ENCODE assay signal across 16 mouse cellular contexts in genomic region chr16:58349802-58350201, GRCm38 (mm10). TPM values are rescaled to one million over a fixed set of nuclear protein-coding genes. Genes with fewer than 3 reads are reported as not detected.
DNase-seq lines count a peak whose midpoint lies in the region; ATAC-seq and TF ChIP-seq lines count a peak whose summit lies in the region.
"Had no signal": no experiment of that assay in that cellular context is flagged by ENCODE, and none has a peak within 500 bp of the region (broad histone marks: within the 10 kb centered on the region; RNA-seq: fewer than 3 reads in every experiment).

No protein-coding gene starts in this region.

- no peak for DNase-seq in heart, postnatal 36 days
- DNase-seq in 3T3-L1 (ENCODE audit: low read depth, low spot score): peak; percentile 71
- peak; percentile 53 for DNase-seq in Muller cell, postnatal 12 days (ENCODE audit: inconsistent ontology term)
- DNase-seq in embryonic facial prominence, embryonic 14.5 days (ENCODE audit: low spot score): peak; percentile 15
- DNase-seq in frontal cortex, postnatal 36 days (ENCODE audit: low spot score in 2 of 2): no peak
- DNase-seq in cerebellum, adult 2 months: no peak
- no peak for DNase-seq in kidney, postnatal 10 days
- DNase-seq: cerebellum, adult 9-11 months; kidney, adult 8-10 months; lung, postnatal 10 days; right cerebral cortex, postnatal 25 days had no signal

- 18% methylated on average over 2 of the region's 2 CpGs for WGBS in heart, embryonic 13.5 days
- 15% methylated on average over 2 of the region's 2 CpGs for WGBS in embryonic facial prominence, embryonic 14.5 days
- WGBS in cerebellum, adult 2 months: 52% methylated on average over 2 of the region's 2 CpGs

- H3K27me3 ChIP-seq in heart, embryonic 13.5 days (replicated peaks): no peaks in the 10 kb centered on the region
- no peaks in the 10 kb centered on the region for H3K27me3 ChIP-seq in embryonic facial prominence, embryonic 14.5 days (replicated peaks; ENCODE audit: control insufficient read depth, insufficient read depth, low read length)
- no peaks in the 10 kb centered on the region for H3K27me3 ChIP-seq in cerebellum, adult 2 months (ENCODE audit: control insufficient read depth, insufficient read depth, low read length)
- H3K27me3 ChIP-seq: hindbrain, embryonic 15.5 days; midbrain, embryonic 12.5 days; Patski had no signal

- H3K36me3 ChIP-seq in heart, embryonic 13.5 days: no peaks in the 10 kb centered on the region
- H3K36me3 ChIP-seq in embryonic facial prominence, embryonic 14.5 days (ENCODE audit: control insufficient read depth, insufficient read depth, low read length): no peaks in the 10 kb centered on the region
- H3K36me3 ChIP-seq: hindbrain, embryonic 15.5 days; midbrain, embryonic 12.5 days had no signal

- peaks cover 20% of the 10 kb centered on the region for H3K4me1 ChIP-seq in heart, embryonic 13.5 days
- peaks cover 19% of the 10 kb centered on the region for H3K4me1 ChIP-seq in embryonic facial prominence, embryonic 14.5 days (ENCODE audit: control insufficient read depth, insufficient read depth, low read length)
- H3K4me1 ChIP-seq in cerebellum, adult 2 months (ENCODE audit: control insufficient read depth, insufficient read depth, low read length): no peaks in the 10 kb centered on the region
- H3K4me1 ChIP-seq: hindbrain, embryonic 15.5 days; midbrain, embryonic 12.5 days had no signal

- H3K9me3 ChIP-seq in heart, embryonic 13.5 days: no peaks in the 10 kb centered on the region
- no peaks in the 10 kb centered on the region for H3K9me3 ChIP-seq in embryonic facial prominence, embryonic 14.5 days (ENCODE audit: control insufficient read depth, low read length)
- H3K9me3 ChIP-seq: hindbrain, embryonic 15.5 days; midbrain, embryonic 12.5 days had no signal

- intact Hi-C loops in heart, postnatal 36 days (cut with DNase I): no loop called here

- H3K9ac ChIP-seq in heart, embryonic 13.5 days: no peak overlapping the region
- H3K9ac ChIP-seq in embryonic facial prominence, embryonic 14.5 days (ENCODE audit: low read depth, low read length): no peak overlapping the region
- H3K9ac ChIP-seq: hindbrain, embryonic 15.5 days; liver, embryonic 14.5 days; midbrain, embryonic 12.5 days had no signal

- TF ChIP-seq CTCF in cerebellum, adult 2 months (IDR thresholded peaks at IDR 0.05; ENCODE audit: borderline replicate concordance, insufficient read depth, low read depth, low read length): no peak

- peak overlapping the region; percentile 41 for H3K4me2 ChIP-seq in heart, embryonic 13.5 days
- peak overlapping the region; percentile 2; the same call in 1 of the 2 replicates for H3K4me2 ChIP-seq in embryonic facial prominence, embryonic 14.5 days (ENCODE audit: low read depth, low read length)
- H3K4me2 ChIP-seq: hindbrain, embryonic 15.5 days; midbrain, embryonic 12.5 days had no signal

- peak overlapping the region; percentile 58 for H3K27ac ChIP-seq in heart, embryonic 13.5 days (replicated peaks)
- H3K27ac ChIP-seq in embryonic facial prominence, embryonic 14.5 days (replicated peaks; ENCODE audit: low read depth, low read length): peak overlapping the region; percentile 46; the same call in 1 of the 2 replicates
- H3K27ac ChIP-seq in cerebellum, adult 2 months (ENCODE audit: insufficient read depth, low read length): no peak overlapping the region
- H3K27ac ChIP-seq: hindbrain, embryonic 15.5 days; liver, embryonic 14.5 days; midbrain, embryonic 12.5 days had no signal

- ATAC-seq in heart, embryonic 13.5 days (ENCODE audit: extremely low read depth, insufficient number of reproducible peaks, low FRiP score, low TSS enrichment): no peak
- ATAC-seq in embryonic facial prominence, embryonic 14.5 days (ENCODE audit: low read depth): no peak
- ATAC-seq: Patski had no signal

- no peak overlapping the region for H3K4me3 ChIP-seq in heart, embryonic 13.5 days
- H3K4me3 ChIP-seq in embryonic facial prominence, embryonic 14.5 days (ENCODE audit: low read depth, low read length): no peak overlapping the region
- no peak overlapping the region for H3K4me3 ChIP-seq in cerebellum, adult 2 months (replicated peaks; ENCODE audit: insufficient read depth, low read depth, low read length)
- H3K4me3 ChIP-seq: hindbrain, embryonic 15.5 days; midbrain, embryonic 12.5 days had no signal

- TF ChIP-seq POLR2A in cerebellum, adult 2 months (IDR thresholded peaks at IDR 0.05; ENCODE audit: borderline replicate concordance, insufficient read depth, low read length): no peak

RNA-seq across cellular contexts. Expression of gene Dcbld2, which starts 58.4 kb away (rescaled TPM):
- polyA plus RNA-seq in heart, embryonic 13.5 days (2015; fragmentation: Nextera tagmentation; extraction: Ambion mirVana): 8.0 and 8.5 TPM in 2 replicates
- 10 to 100 TPM; 14.3 to 17.6 TPM for total RNA-seq in heart, postnatal 36 days (2021)
- 7.9 and 9.2 TPM in 2 replicates for polyA plus RNA-seq in embryonic facial prominence, embryonic 14.5 days (2014; fragmentation: Nextera tagmentation; extraction: Ambion mirVana)
- 17.0 and 17.1 TPM in 2 replicates for polyA plus RNA-seq in cerebellum, adult 2 months (2012; rRNA removed)

Comparison
In these comparisons a context has a peak if more than half of its experiments do, and no peak if none do; other contexts are left out.
1. DNase-seq: peak in 3T3-L1 (single experiment), Muller cell, postnatal 12 days (single experiment) and embryonic facial prominence, embryonic 14.5 days (single experiment); none in heart, postnatal 36 days (0 of 2), frontal cortex, postnatal 36 days (0 of 2), cerebellum, adult 2 months (0 of 2) and kidney, postnatal 10 days (single experiment).